Mouse (Mus musculus) heart, embryonic 14.5 days (tissue): ENCODE data around the gene Tspan9. TPM values are rescaled to one million over a fixed set of nuclear protein-coding genes. Genes with fewer than 3 reads are reported as not detected.
A peak's percentile ranks its signal among the peaks of the same experiment; 100 is the strongest.

Source experiments
- ATAC-seq: fragments of 200-750 bp; cut with Nextera tagmentation; 2 replicates; pipeline ENCODE4 v1.8.0; 2017; ENCODE audit warnings: low read depth, moderate TSS enrichment; ENCODE audit not compliant: insufficient number of reproducible peaks, insufficient read depth, low FRiP score
- H3K27ac ChIP-seq, 2 experiments: fragments of 200-500 bp in 1 of 2; fragments of 300-500 bp in 1 of 2; sonication (generic) in 1 of 2; replicated peaks in 1 of 2; 2 replicates each; pipeline ENCODE4 v1.5.1; 2012 to 2014; ENCODE audit warnings: low read depth in 2 of 2, low read length in 2 of 2, control low read depth in 1 of 2, mild to moderate bottlenecking in 1 of 2, mixed read lengths in 1 of 2; ENCODE audit not compliant: control insufficient read depth in 1 of 2, insufficient read depth in 1 of 2
- H3K27me3 ChIP-seq: fragments of 300-500 bp; sonication (generic); 2 replicates; pipeline ENCODE4 v1.6.1; 2014; ENCODE audit warnings: mild to moderate bottlenecking, low read length, control low read depth; ENCODE audit not compliant: control insufficient read depth, insufficient read depth
- H3K36me3 ChIP-seq: fragments of 300-500 bp; sonication (generic); 2 replicates; pipeline ENCODE4 v1.6.1; 2014; ENCODE audit warnings: mild to moderate bottlenecking, control low read depth, low read length, mixed read lengths; ENCODE audit not compliant: control insufficient read depth, insufficient read depth
- H3K4me1 ChIP-seq, 2 experiments: fragments of 200-500 bp in 1 of 2; fragments of 300-500 bp in 1 of 2; sonication (generic) in 1 of 2; 2 replicates each; pipeline ENCODE4 v1.6.1; 2012 to 2014; ENCODE audit warnings: low read length in 2 of 2, control low read depth in 1 of 2, mixed read lengths in 1 of 2; ENCODE audit not compliant: control insufficient read depth in 2 of 2, insufficient read depth in 2 of 2
- H3K4me2 ChIP-seq: fragments of 300-500 bp; sonication (generic); 2 replicates; pipeline ENCODE4 v1.6.1; 2014; ENCODE audit warnings: mild to moderate bottlenecking, low read length
- H3K4me3 ChIP-seq, 2 experiments: fragments of 200-500 bp in 1 of 2; fragments of 300-500 bp in 1 of 2; sonication (generic) in 1 of 2; 2 replicates each; pipeline ENCODE4 v1.5.1; 2012 to 2014; ENCODE audit warnings: low read length in 2 of 2, mild to moderate bottlenecking in 2 of 2, control low read depth in 1 of 2, low read depth in 1 of 2, moderate library complexity in 1 of 2; ENCODE audit not compliant: control insufficient read depth in 1 of 2, insufficient read depth in 1 of 2
- H3K9ac ChIP-seq: fragments of 300-500 bp; sonication (generic); 2 replicates; pipeline ENCODE4 v1.6.1; 2014; ENCODE audit warnings: mild to moderate bottlenecking, low read length
- H3K9me3 ChIP-seq: fragments of 300-500 bp; sonication (generic); 2 replicates; pipeline ENCODE4 v1.6.1; 2016; ENCODE audit warnings: low read length, control low read depth; ENCODE audit not compliant: control insufficient read depth
- WGBS: fragments of 180-500 bp; shearing (Covaris S2); extraction: QIAGEN DNeasy Blood & Tissue Kit; methylation state at CpG from one replicate; pipeline ENCODE4 v1.1.7; 2014; 5-methylcytosine and 5-hydroxymethylcytosine counted together
- polyA plus RNA-seq: library from polyadenylated mRNA; unstranded; fragments of >200 nt; fragmentation: Nextera tagmentation; extraction: Ambion mirVana; gene quantifications from 2 replicates; pipeline ENCODE4 v1.2.1, GENCODE M21; 2014

Gene Tspan9
- polyA plus RNA-seq, 1 experiment from 2014 or later = 143 TPM

GRCm38 (mm10) chr6:128022207-128022606 lies 121.2 kb downstream of the Tspan9 start:
- Histone ChIP-seq H3K9me3 (no peaks in the 10 kb centered on the region), H3K27me3 (no peaks in the 10 kb centered on the region), H3K27ac (peak overlapping the region; percentile 4 to 10; a peak in 3 of 4 replicates), H3K9ac (peak overlapping the region; percentile 46), H3K36me3 (peaks cover 12% of the 10 kb centered on the region; the same call in 1 of the 2 replicates), H3K4me2 (no peak overlapping the region), H3K4me1 (peaks cover 34 to 46% of the 10 kb centered on the region in 2 experiments), H3K4me3 (no peak overlapping the region)
- ATAC-seq = no peak
- 38% methylated on average over 6 of the region's 6 CpGs for WGBS

GRCm38 (mm10) chr6:128021931-128022202 lies 121.5 kb downstream of the Tspan9 start:
- peak overlapping the region; percentile 4 to 10; a peak in 3 of 4 replicates for H3K27ac ChIP-seq
- H3K27me3 ChIP-seq = no peaks in the 10 kb centered on the region
- H3K9me3 ChIP-seq = no peaks in the 10 kb centered on the region
- 48% methylated on average over 5 of the region's 5 CpGs for WGBS
- peaks cover 34 to 46% of the 10 kb centered on the region in 2 experiments for H3K4me1 ChIP-seq
- no peak for ATAC-seq
- no peak overlapping the region for H3K4me3 ChIP-seq
- H3K9ac ChIP-seq = peak overlapping the region; percentile 46
- H3K36me3 ChIP-seq = peaks cover 12% of the 10 kb centered on the region; the same call in 1 of the 2 replicates
- no peak overlapping the region for H3K4me2 ChIP-seq

GRCm38 (mm10) chr6:128021106-128021930 lies 122.1 kb downstream of the Tspan9 start:
- peaks cover 34 to 48% of the 10 kb centered on the region in 2 experiments for H3K4me1 ChIP-seq
- H3K27me3 ChIP-seq = no peaks in the 10 kb centered on the region
- no peaks in the 10 kb centered on the region for H3K9me3 ChIP-seq
- H3K4me3 ChIP-seq = no peak overlapping the region
- H3K9ac ChIP-seq = peak overlapping the region; percentile 46
- 0 out of 2 replicates have a peak, but pooled peaks cover 10% of the 10 kb centered on the region for H3K36me3 ChIP-seq
- H3K4me2 ChIP-seq = peak overlapping the region; percentile 34; the same call in 1 of the 2 replicates
- H3K27ac ChIP-seq = peak overlapping the region; percentile 10 to 55
- 35% methylated on average over 10 of the region's 10 CpGs for WGBS
- ATAC-seq = 0 out of 2 replicates have a peak, but pooled peaks have one; percentile 11

GRCm38 (mm10) chr6:128020521-128021057 lies 122.8 kb downstream of the Tspan9 start:
- no peak overlapping the region; the same call in 1 of the 2 replicates for H3K9ac ChIP-seq
- no peak for ATAC-seq
- H3K27ac ChIP-seq = peak overlapping the region; percentile 10 to 55
- no peaks in the 10 kb centered on the region for H3K27me3 ChIP-seq
- WGBS = 41% methylated on average over 8 of the region's 8 CpGs
- H3K36me3 ChIP-seq = 0 out of 2 replicates have a peak, but pooled peaks cover 10% of the 10 kb centered on the region
- no peaks in the 10 kb centered on the region for H3K9me3 ChIP-seq
- H3K4me3 ChIP-seq = no peak overlapping the region
- peaks cover 36 to 55% of the 10 kb centered on the region in 2 experiments for H3K4me1 ChIP-seq
- no peak overlapping the region; the same call in 1 of the 2 replicates for H3K4me2 ChIP-seq

GRCm38 (mm10) chr6:128020053-128020452 lies 123.3 kb downstream of the Tspan9 start:
- H3K4me2 ChIP-seq = no peak overlapping the region; the same call in 1 of the 2 replicates
- no peak overlapping the region; the same call in 1 of the 2 replicates for H3K9ac ChIP-seq
- no peak for ATAC-seq
- H3K4me3 ChIP-seq = no peak overlapping the region
- no peaks in the 10 kb centered on the region for H3K27me3 ChIP-seq
- H3K4me1 ChIP-seq = peaks cover 41 to 61% of the 10 kb centered on the region in 2 experiments
- H3K9me3 ChIP-seq = no peaks in the 10 kb centered on the region
- peak overlapping the region in 1 of 2 experiments; percentile 10; a peak in 1 of 4 replicates for H3K27ac ChIP-seq
- 74% methylated on average over 4 of the region's 4 CpGs for WGBS
- 0 out of 2 replicates have a peak, but pooled peaks cover 6% of the 10 kb centered on the region for H3K36me3 ChIP-seq

GRCm38 (mm10) chr6:128019119-128019518 lies 124.3 kb downstream of the Tspan9 start:
- H3K4me3 ChIP-seq = no peak overlapping the region
- H3K4me2 ChIP-seq = no peak overlapping the region
- ATAC-seq = no peak
- H3K9ac ChIP-seq = no peak overlapping the region
- H3K27ac ChIP-seq = no peak overlapping the region
- 0 out of 2 replicates have a peak, but pooled peaks cover 6% of the 10 kb centered on the region for H3K36me3 ChIP-seq
- peaks cover 41 to 63% of the 10 kb centered on the region in 2 experiments for H3K4me1 ChIP-seq
- H3K9me3 ChIP-seq = no peaks in the 10 kb centered on the region
- no peaks in the 10 kb centered on the region for H3K27me3 ChIP-seq
- WGBS = 69% methylated on average over 7 of the region's 7 CpGs

GRCm38 (mm10) chr6:128015304-128015703 lies 128.1 kb downstream of the Tspan9 start:
- no peak overlapping the region for H3K9ac ChIP-seq
- H3K27ac ChIP-seq = peak overlapping the region; percentile 1 to 64; a peak in 3 of 4 replicates

More at GRCm38 (mm10) chr6:128015304-128015703, 128.1 kb downstream of the Tspan9 start:
- ATAC-seq = no peak
- Histone ChIP-seq H3K4me1 (peaks cover 41 to 63% of the 10 kb centered on the region in 2 experiments), H3K36me3 (no peaks in the 10 kb centered on the region), H3K9me3 (no peaks in the 10 kb centered on the region), H3K4me3 (no peak overlapping the region), H3K27me3 (no peaks in the 10 kb centered on the region), H3K4me2 (no peak overlapping the region)
- 68% methylated on average over 7 of the region's 7 CpGs for WGBS
